ENCODE assay signal across 14 mouse cellular contexts in genomic region chr13:52528281-52528680, GRCm38 (mm10). TPM values are rescaled to one million over a fixed set of nuclear protein-coding genes. Genes with fewer than 3 reads are reported as not detected.
DNase-seq lines count a peak whose midpoint lies in the region; ATAC-seq lines count a peak whose summit lies in the region.
"Had no signal": no experiment of that assay in that cellular context is flagged by ENCODE, and none has a peak within 500 bp of the region (broad histone marks: within the 10 kb centered on the region; RNA-seq: fewer than 3 reads in every experiment).

No protein-coding gene starts in this region.

- ATAC-seq in heart, embryonic 13.5 days (ENCODE audit: extremely low read depth, insufficient number of reproducible peaks, low FRiP score, low TSS enrichment), result no peak
- no peak for ATAC-seq in midbrain, embryonic 14.5 days (ENCODE audit: low FRiP score, low TSS enrichment)
- ATAC-seq in midbrain, embryonic 11.5 days (ENCODE audit: low FRiP score), result no peak
- no peak for ATAC-seq in neural tube, embryonic 15.5 days (ENCODE audit: low FRiP score)
- ATAC-seq: activated CD4-positive, CD25-positive, alpha-beta regulatory T cell, adult 4 months had no signal

- H3K4me2 ChIP-seq in heart, embryonic 13.5 days, result peak overlapping the region; percentile 99
- H3K4me2 ChIP-seq in midbrain, embryonic 14.5 days (ENCODE audit: low read length), result peak overlapping the region; percentile 79
- no peak overlapping the region for H3K4me2 ChIP-seq in midbrain, embryonic 11.5 days
- peak overlapping the region; percentile 87 for H3K4me2 ChIP-seq in neural tube, embryonic 15.5 days
- H3K4me2 ChIP-seq: liver, embryonic 13.5 days had no signal

- no peaks in the 10 kb centered on the region; the same call in 1 of the 2 replicates for H3K9me3 ChIP-seq in heart, embryonic 13.5 days
- no peaks in the 10 kb centered on the region for H3K9me3 ChIP-seq in midbrain, embryonic 14.5 days (ENCODE audit: control insufficient read depth, low read length)
- no peaks in the 10 kb centered on the region for H3K9me3 ChIP-seq in midbrain, embryonic 11.5 days (ENCODE audit: control insufficient read depth, low read length)
- H3K9me3 ChIP-seq in neural tube, embryonic 15.5 days (replicated peaks), result no peaks in the 10 kb centered on the region
- H3K9me3 ChIP-seq: liver, embryonic 13.5 days had no signal

- no peak overlapping the region for H3K27ac ChIP-seq in heart, embryonic 13.5 days (replicated peaks)
- H3K27ac ChIP-seq in midbrain, embryonic 14.5 days (replicated peaks; ENCODE audit: low read depth, low read length), result no peak overlapping the region
- H3K27ac ChIP-seq in midbrain, embryonic 11.5 days (ENCODE audit: low read depth, low read length), result no peak overlapping the region
- H3K27ac ChIP-seq in neural tube, embryonic 15.5 days (replicated peaks), result no peak overlapping the region
- H3K27ac ChIP-seq: liver, embryonic 13.5 days had no signal

- H3K27me3 ChIP-seq in heart, embryonic 13.5 days (replicated peaks), result peaks cover 25% of the 10 kb centered on the region
- 0 out of 2 replicates have a peak, but pooled peaks cover 6% of the 10 kb centered on the region for H3K27me3 ChIP-seq in midbrain, embryonic 14.5 days (ENCODE audit: control insufficient read depth, insufficient read depth, low read length)
- H3K27me3 ChIP-seq in midbrain, embryonic 11.5 days (ENCODE audit: control insufficient read depth, insufficient read depth, low read length), result peaks cover 14% of the 10 kb centered on the region
- H3K27me3 ChIP-seq in neural tube, embryonic 15.5 days (replicated peaks), result 0 out of 2 replicates have a peak, but pooled peaks cover 7% of the 10 kb centered on the region

- H3K36me3 ChIP-seq in heart, embryonic 13.5 days, result no peaks in the 10 kb centered on the region
- no peaks in the 10 kb centered on the region for H3K36me3 ChIP-seq in midbrain, embryonic 14.5 days (ENCODE audit: control insufficient read depth, insufficient read depth, low read length)
- no peaks in the 10 kb centered on the region for H3K36me3 ChIP-seq in midbrain, embryonic 11.5 days (ENCODE audit: control insufficient read depth, insufficient read depth, low read length)
- H3K36me3 ChIP-seq in neural tube, embryonic 15.5 days, result no peaks in the 10 kb centered on the region
- H3K36me3 ChIP-seq: liver, embryonic 13.5 days had no signal

- H3K4me3 ChIP-seq in heart, embryonic 13.5 days, result no peak overlapping the region; the same call in 1 of the 2 replicates
- H3K4me3 ChIP-seq in midbrain, embryonic 14.5 days (replicated peaks; ENCODE audit: low read depth, low read length), result peak overlapping the region; percentile 50
- no peak overlapping the region for H3K4me3 ChIP-seq in midbrain, embryonic 11.5 days (ENCODE audit: low read depth, low read length)
- peak overlapping the region; percentile 60 for H3K4me3 ChIP-seq in neural tube, embryonic 15.5 days (replicated peaks)
- H3K4me3 ChIP-seq: liver, embryonic 13.5 days; megakaryocyte, embryonic 14.5 days had no signal

- H3K4me1 ChIP-seq in heart, embryonic 13.5 days, result peaks cover 28% of the 10 kb centered on the region
- 0 out of 2 replicates have a peak, but pooled peaks cover 5% of the 10 kb centered on the region for H3K4me1 ChIP-seq in midbrain, embryonic 14.5 days (ENCODE audit: control insufficient read depth, insufficient read depth, low read length)
- H3K4me1 ChIP-seq in midbrain, embryonic 11.5 days (ENCODE audit: control insufficient read depth, insufficient read depth, low read length), result peaks cover 8% of the 10 kb centered on the region
- H3K4me1 ChIP-seq in neural tube, embryonic 15.5 days, result peaks cover 20% of the 10 kb centered on the region

- DNase-seq in cerebellum, adult 9-11 months, result peak; percentile 35
- DNase-seq in cerebellum, postnatal 4 days (ENCODE audit: low spot score in 2 of 2), result no peak
- no peak for DNase-seq in heart, postnatal 10 days
- no peak for DNase-seq in midbrain, embryonic 14.5 days
- DNase-seq in midbrain, embryonic 11.5 days (ENCODE audit: low spot score, missing footprints), result no peak
- no peak for DNase-seq in c-Kit-positive CD71-positive TER-119-positive erythroid progenitor cells, embryonic 14.5 days (ENCODE audit: low spot score)
- DNase-seq: adrenal gland, postnatal 25 days; kidney, adult 8-10 months; kidney, postnatal 4 days; liver, embryonic 13.5 days had no signal

- intact Hi-C loops in heart, postnatal 10 days (cut with DNase I), result no loop called here

- 76% methylated on average over 8 of the region's 8 CpGs for WGBS in heart, embryonic 13.5 days
- WGBS in midbrain, embryonic 14.5 days, result 80% methylated on average over 8 of the region's 8 CpGs
- 81% methylated on average over 8 of the region's 8 CpGs for WGBS in midbrain, embryonic 11.5 days
- 74% methylated on average over 8 of the region's 8 CpGs for WGBS in neural tube, embryonic 15.5 days

- no peak overlapping the region for H3K9ac ChIP-seq in heart, embryonic 13.5 days
- no peak overlapping the region for H3K9ac ChIP-seq in midbrain, embryonic 14.5 days (replicated peaks; ENCODE audit: low read length)
- no peak overlapping the region for H3K9ac ChIP-seq in midbrain, embryonic 11.5 days (ENCODE audit: low read length)
- H3K9ac ChIP-seq in neural tube, embryonic 15.5 days (replicated peaks), result no peak overlapping the region
- H3K9ac ChIP-seq: liver, embryonic 13.5 days had no signal

RNA-seq across cellular contexts. Expression of gene Diras2, which starts 2.8 kb away (rescaled TPM):
- 0.52 and 0.65 TPM in 2 replicates for polyA plus RNA-seq in heart, embryonic 13.5 days (2015; fragmentation: Nextera tagmentation; extraction: Ambion mirVana)
- 1 to 10 TPM in 1 of 2 experiments, under 1 TPM in 1; 0.79 to 1.4 TPM for total RNA-seq in heart, postnatal 10 days (2021)
- polyA plus RNA-seq in midbrain, embryonic 14.5 days (2014; fragmentation: Nextera tagmentation; extraction: Ambion mirVana), result 3.9 and 5.7 TPM in 2 replicates
- 0.08 and 0.16 TPM in 2 replicates for polyA plus RNA-seq in midbrain, embryonic 11.5 days (2014; fragmentation: Nextera tagmentation; extraction: Ambion mirVana)
- 5.4 and 6.0 TPM in 2 replicates for polyA plus RNA-seq in neural tube, embryonic 15.5 days (2015; fragmentation: Nextera tagmentation; extraction: Ambion mirVana)
- polyA plus RNA-seq: activated CD4-positive, CD25-positive, alpha-beta regulatory T cell, adult 4 months had no signal

RNA-seq across cellular contexts. Expression of gene Syk, which starts 54.7 kb away (rescaled TPM):
- 6.3 and 6.5 TPM in 2 replicates for polyA plus RNA-seq in heart, embryonic 13.5 days (2015; fragmentation: Nextera tagmentation; extraction: Ambion mirVana)
- 10 to 100 TPM; 17.6 to 22.0 TPM for total RNA-seq in heart, postnatal 10 days (2021)
- 0.77 and 1.9 TPM in 2 replicates for polyA plus RNA-seq in midbrain, embryonic 14.5 days (2014; fragmentation: Nextera tagmentation; extraction: Ambion mirVana)
- polyA plus RNA-seq in midbrain, embryonic 11.5 days (2014; fragmentation: Nextera tagmentation; extraction: Ambion mirVana), result 2.1 and 2.3 TPM in 2 replicates
- 0.96 and 3.2 TPM in 2 replicates for polyA plus RNA-seq in neural tube, embryonic 15.5 days (2015; fragmentation: Nextera tagmentation; extraction: Ambion mirVana)

Comparison
In these comparisons a context has a peak if more than half of its experiments do, and no peak if none do; other contexts are left out.
1. H3K4me3 ChIP-seq: peak in midbrain, embryonic 14.5 days (single experiment) and neural tube, embryonic 15.5 days (single experiment); none in heart, embryonic 13.5 days (single experiment) and midbrain, embryonic 11.5 days (single experiment).